Mouse (Mus musculus) stomach, embryonic 16.5 days (tissue): ENCODE results near the gene Fnbp4. TPM values are rescaled to one million over a fixed set of nuclear protein-coding genes. Genes with fewer than 3 reads are reported as not detected.
"Not testable (repeated sequence)": the region's sequence is repeated elsewhere in the genome, so short reads cannot be mapped to it uniquely, and the experiment has no call there.

Experiments used
- ATAC-seq: fragments of 200-750 bp; cut with Nextera tagmentation; 2 replicates; pipeline ENCODE4 v1.8.0; 2017; ENCODE audit warnings: moderate number of reproducible peaks, moderate TSS enrichment; ENCODE audit not compliant: insufficient read depth, low FRiP score
- H3K27ac ChIP-seq: fragments of 300-500 bp; sonication (generic); 2 replicates; pipeline ENCODE4 v1.5.1; 2014; ENCODE audit warnings: low read length
- H3K27me3 ChIP-seq: fragments of 300-500 bp; sonication (generic); 2 replicates; pipeline ENCODE4 v1.6.1; 2014; ENCODE audit warnings: low read length, control low read depth, mixed read lengths; ENCODE audit not compliant: control insufficient read depth, insufficient read depth
- H3K36me3 ChIP-seq: fragments of 300-500 bp; sonication (generic); 2 replicates; pipeline ENCODE4 v1.6.1; 2014; ENCODE audit warnings: low read length; ENCODE audit not compliant: control insufficient read depth, insufficient read depth
- H3K4me1 ChIP-seq: fragments of 300-500 bp; sonication (generic); 2 replicates; pipeline ENCODE4 v1.6.1; 2014; ENCODE audit warnings: low read length, control low read depth, mixed read lengths; ENCODE audit not compliant: control insufficient read depth, insufficient read depth
- H3K4me2 ChIP-seq: fragments of 300-500 bp; sonication (generic); 2 replicates; pipeline ENCODE4 v1.6.1; 2014; ENCODE audit warnings: low read depth, low read length, mixed read lengths
- H3K4me3 ChIP-seq: fragments of 300-500 bp; sonication (generic); replicated peaks from 2 replicates; pipeline ENCODE4 v1.5.1; 2014; ENCODE audit warnings: mild to moderate bottlenecking, low read length
- H3K9ac ChIP-seq: fragments of 300-500 bp; sonication (generic); 2 replicates; pipeline ENCODE4 v1.6.1; 2014; ENCODE audit warnings: low read length
- H3K9me3 ChIP-seq: fragments of 300-500 bp; sonication (generic); replicated peaks from 2 replicates; pipeline ENCODE4 v1.6.1; 2016; ENCODE audit warnings: low read length, control low read depth; ENCODE audit not compliant: control insufficient read depth
- WGBS: fragments of 180-500 bp; shearing (Covaris S2); extraction: QIAGEN DNeasy Blood & Tissue Kit; methylation state at CpG from one replicate; pipeline ENCODE4 v1.1.7; 2014; 5-methylcytosine and 5-hydroxymethylcytosine counted together
- polyA plus RNA-seq: library from polyadenylated mRNA; unstranded; fragments of >200 nt; fragmentation: Nextera tagmentation; extraction: Ambion mirVana; gene quantifications from 2 replicates; pipeline ENCODE4 v1.2.1, GENCODE M21; 2015

Fnbp4 gene
- polyA plus RNA-seq, 1 experiment from 2014 or later = 82.3 TPM

DNA sequence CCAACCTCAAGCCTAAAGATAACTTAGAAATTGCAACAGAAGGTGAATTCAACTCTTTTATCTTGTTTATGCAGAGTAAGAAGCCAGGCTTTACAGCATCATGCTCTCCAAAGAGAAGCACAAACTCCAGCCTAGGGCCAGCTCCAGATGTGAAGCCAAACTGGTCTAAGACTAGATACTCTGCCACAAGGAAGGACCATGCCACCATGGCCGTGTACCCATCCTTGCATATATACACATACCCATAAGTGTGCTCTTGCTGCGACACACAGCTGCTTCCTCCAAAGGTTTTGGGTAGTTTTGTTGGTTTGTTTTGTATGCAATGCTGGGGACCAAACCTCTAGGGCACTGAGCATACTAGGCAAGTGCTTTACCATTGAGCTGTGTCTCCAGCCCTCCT is 70.1 kb downstream of the Fnbp4 start:
- Histone ChIP-seq H3K27me3 (no peaks in the 10 kb centered on the region), H3K4me3 (no peak overlapping the region), H3K27ac (no peak overlapping the region), H3K36me3 (no peaks in the 10 kb centered on the region), H3K4me1 (no peaks in the 10 kb centered on the region), H3K9me3 (no peaks in the 10 kb centered on the region), H3K4me2 (no peak overlapping the region), H3K9ac (no peak overlapping the region)
- WGBS = 83% methylated on average over 2 of the region's 2 CpGs
- ATAC-seq = no peak

DNA sequence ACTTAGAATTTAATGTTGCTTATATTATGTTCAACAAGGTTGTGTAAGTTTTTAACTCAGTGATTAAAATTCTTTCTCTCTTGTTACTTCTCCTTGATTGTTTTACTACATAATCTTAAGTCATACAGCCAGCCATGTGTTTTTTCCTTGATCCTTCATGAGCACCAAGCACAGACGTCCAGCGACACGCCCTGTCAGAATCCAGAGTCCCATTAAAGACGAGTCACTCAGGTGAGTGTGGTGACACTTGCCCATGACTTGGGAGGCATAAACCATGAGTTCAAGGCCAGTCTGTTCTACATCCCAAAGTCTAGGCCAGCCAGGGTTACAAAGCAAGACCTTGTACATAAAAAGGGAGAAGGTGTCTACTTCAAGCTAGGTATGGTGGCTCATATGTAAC is 71.0 kb downstream of the Fnbp4 start:
- Histone ChIP-seq H3K9ac (no peak overlapping the region), H3K9me3 (no peaks in the 10 kb centered on the region), H3K4me3 (no peak overlapping the region), H3K27ac (no peak overlapping the region), H3K27me3 (no peaks in the 10 kb centered on the region), H3K4me2 (no peak overlapping the region), H3K4me1 (no peaks in the 10 kb centered on the region), H3K36me3 (no peaks in the 10 kb centered on the region)
- ATAC-seq = no peak
- WGBS = 72% methylated on average over 4 of the region's 4 CpGs

DNA sequence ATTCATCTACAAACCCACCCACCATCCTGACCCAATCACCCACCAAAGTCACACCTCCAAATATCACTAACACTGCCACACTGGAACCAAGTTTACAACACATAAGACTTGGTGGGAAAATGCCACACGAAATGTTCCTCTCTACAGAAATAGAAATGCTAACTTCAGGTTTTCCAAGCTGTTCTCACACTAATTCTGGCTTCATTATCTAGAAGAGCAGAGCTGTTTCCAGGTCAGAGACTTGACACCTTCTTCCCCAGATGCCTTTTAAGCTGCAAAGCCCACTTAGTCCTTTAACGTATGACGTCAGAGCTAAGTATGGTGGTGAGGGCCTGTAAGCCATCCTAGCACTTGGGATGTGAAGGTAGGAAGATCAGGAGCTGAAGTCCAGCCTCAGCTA is 73.5 kb downstream of the Fnbp4 start:
- H3K27me3 ChIP-seq = no peaks in the 10 kb centered on the region
- no peak for ATAC-seq

DNA sequence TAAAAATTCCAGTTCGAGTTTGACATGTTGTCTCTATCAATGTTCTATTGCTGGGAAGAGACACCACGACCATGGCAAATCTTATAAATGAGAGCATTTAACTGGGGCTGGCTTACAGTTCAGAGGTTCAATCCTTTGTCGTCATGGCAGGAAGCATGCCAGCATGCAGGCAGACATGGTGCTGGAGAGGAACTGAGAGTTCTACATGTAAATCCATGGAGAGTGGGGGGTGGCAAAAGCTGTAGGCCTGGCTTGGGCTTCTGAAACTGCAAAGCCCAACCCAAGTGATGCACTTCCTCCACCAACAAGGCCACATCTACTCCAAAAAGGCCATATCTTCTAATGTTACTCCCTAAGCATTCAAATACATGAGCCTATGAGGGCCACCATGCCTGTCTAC is 75.7 kb downstream of the Fnbp4 start:
- no peak for ATAC-seq
- Histone ChIP-seq H3K36me3 (no peaks in the 10 kb centered on the region), H3K4me1 (no peaks in the 10 kb centered on the region), H3K4me3 (no peak overlapping the region), H3K9ac (no peak overlapping the region), H3K4me2 (no peak overlapping the region), H3K27me3 (no peaks in the 10 kb centered on the region), H3K27ac (no peak overlapping the region), H3K9me3 (no peaks in the 10 kb centered on the region)
- 89% methylated on average over 3 of the region's 3 CpGs for WGBS

More for the DNA sequence above, 73.5 kb downstream of the Fnbp4 start:
- no peak overlapping the region for H3K4me2 ChIP-seq
- 91% methylated on average over 3 of the region's 3 CpGs for WGBS
- no peak overlapping the region for H3K9ac ChIP-seq
- no peaks in the 10 kb centered on the region for H3K36me3 ChIP-seq
- no peak overlapping the region for H3K27ac ChIP-seq
- H3K4me1 ChIP-seq = no peaks in the 10 kb centered on the region
- no peaks in the 10 kb centered on the region for H3K9me3 ChIP-seq
- H3K4me3 ChIP-seq = no peak overlapping the region

DNA sequence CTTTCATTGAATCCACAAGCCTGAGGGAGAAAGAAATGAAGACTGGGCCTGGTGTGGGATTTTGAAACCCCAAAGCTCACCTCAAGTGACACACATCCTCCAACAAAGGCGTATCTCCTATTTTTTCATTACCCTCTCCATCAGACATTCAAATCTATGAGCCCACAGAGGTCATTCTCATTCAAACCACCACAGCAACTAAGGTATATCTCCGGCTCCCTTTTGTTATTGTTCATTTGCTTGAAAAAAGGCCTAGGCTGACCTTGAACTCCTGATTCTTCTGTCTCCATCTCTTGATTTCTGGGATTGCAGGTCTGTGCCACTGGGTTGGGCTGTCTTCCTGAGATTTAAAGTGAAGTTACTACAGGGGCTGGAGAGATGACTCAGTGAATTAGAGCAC is 77.8 kb downstream of the Fnbp4 start:
- H3K36me3 ChIP-seq = no peaks in the 10 kb centered on the region
- H3K9me3 ChIP-seq = no peaks in the 10 kb centered on the region
- no peak overlapping the region for H3K9ac ChIP-seq
- no peak overlapping the region for H3K27ac ChIP-seq
- no peak for ATAC-seq
- no peaks in the 10 kb centered on the region for H3K4me1 ChIP-seq
- H3K4me3 ChIP-seq = no peak overlapping the region
- WGBS = 93% methylated on average over 2 of the region's 2 CpGs
- no peak overlapping the region for H3K4me2 ChIP-seq
- no peaks in the 10 kb centered on the region for H3K27me3 ChIP-seq

DNA sequence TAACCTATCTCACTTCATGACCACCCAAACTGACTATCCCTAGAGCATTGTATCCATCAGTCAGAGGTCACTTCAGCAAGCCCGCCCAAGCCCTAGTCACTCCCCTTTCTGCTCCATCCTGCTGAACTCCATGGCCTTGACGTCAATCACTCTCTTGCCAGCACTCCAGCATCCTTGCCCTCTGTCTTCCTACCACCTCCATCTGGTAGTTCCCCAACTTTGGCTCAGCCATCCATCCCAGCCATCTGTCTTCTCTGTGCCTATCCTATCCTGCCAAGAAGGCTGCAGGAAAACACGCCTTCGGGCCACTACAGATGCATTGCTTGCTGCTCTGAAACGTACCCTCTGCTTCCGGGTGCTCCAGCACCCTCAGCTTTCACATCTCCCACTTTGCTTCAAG is 78.6 kb downstream of the Fnbp4 start:
- no peak for ATAC-seq
- Histone ChIP-seq H3K27me3 (no peaks in the 10 kb centered on the region), H3K4me2 (no peak overlapping the region), H3K4me1 (no peaks in the 10 kb centered on the region), H3K9me3 (no peaks in the 10 kb centered on the region), H3K36me3 (no peaks in the 10 kb centered on the region), H3K4me3 (no peak overlapping the region), H3K9ac (no peak overlapping the region), H3K27ac (no peak overlapping the region)
- WGBS = 79% methylated on average over 6 of the region's 6 CpGs

DNA sequence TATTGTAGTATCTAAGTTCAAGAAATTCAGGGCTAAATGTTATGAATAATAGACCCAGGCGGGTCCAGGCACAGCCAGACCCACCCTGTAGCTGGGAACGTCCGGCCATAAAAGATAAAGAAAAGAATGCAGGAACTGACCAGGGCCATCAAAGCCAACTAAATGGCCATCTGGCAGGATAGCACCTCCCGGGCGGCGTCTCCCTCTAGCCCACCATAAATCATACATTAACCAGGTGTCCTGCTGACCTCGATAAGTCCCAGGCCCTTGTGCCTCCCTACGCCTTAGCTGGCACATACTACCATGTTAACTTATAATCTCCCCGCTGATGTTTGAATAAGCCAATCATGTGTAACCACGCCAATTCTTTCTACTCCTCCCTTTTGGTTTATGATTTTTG is 79.4 kb downstream of the Fnbp4 start:
- not testable (repeated sequence) for H3K9me3 ChIP-seq, H3K27ac ChIP-seq, H3K9ac ChIP-seq, H3K4me1 ChIP-seq, H3K36me3 ChIP-seq, H3K4me3 ChIP-seq, H3K4me2 ChIP-seq, ATAC-seq, H3K27me3 ChIP-seq
- 53% methylated on average over 10 of the region's 10 CpGs for WGBS

DNA sequence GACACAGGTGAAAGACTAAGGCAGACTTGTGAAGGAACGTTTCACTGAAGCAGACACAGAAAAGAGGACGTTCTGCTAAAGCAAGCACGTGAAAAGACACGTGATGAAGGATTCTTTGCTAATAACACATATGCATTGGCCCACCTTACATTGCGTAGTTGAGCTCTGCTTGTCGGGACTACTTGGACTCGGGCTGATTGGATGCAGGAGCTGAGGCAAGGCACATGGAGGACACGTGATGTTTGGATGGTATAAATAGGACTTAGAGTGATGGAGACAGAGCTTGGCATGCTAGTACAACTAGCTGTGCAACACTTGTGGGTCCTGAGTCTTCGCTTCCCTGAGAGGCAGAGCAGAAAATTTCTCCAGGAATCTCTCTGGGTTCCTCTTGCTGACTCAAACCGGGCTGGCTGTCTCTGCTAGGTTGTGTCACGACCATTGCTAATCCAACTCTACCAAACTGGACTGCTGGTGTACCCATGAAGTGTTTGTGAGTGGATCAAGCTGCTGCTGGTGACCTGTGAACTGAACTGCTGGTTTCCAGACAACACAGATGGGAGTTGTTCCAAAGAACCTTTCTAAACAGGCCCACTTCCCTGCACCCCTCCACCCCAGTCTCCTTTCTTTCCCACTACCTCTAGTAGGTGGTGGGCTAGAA is 80.5 kb downstream of the Fnbp4 start:
- H3K27me3 ChIP-seq = no peaks in the 10 kb centered on the region
- H3K9me3 ChIP-seq = no peaks in the 10 kb centered on the region
- no peaks in the 10 kb centered on the region for H3K36me3 ChIP-seq
- H3K9ac ChIP-seq = no peak overlapping the region
- no peak overlapping the region for H3K4me3 ChIP-seq
- no peak for ATAC-seq
- H3K27ac ChIP-seq = no peak overlapping the region
- WGBS = 78% methylated on average over 11 of the region's 11 CpGs
- H3K4me2 ChIP-seq = no peak overlapping the region
- H3K4me1 ChIP-seq = no peaks in the 10 kb centered on the region

DNA sequence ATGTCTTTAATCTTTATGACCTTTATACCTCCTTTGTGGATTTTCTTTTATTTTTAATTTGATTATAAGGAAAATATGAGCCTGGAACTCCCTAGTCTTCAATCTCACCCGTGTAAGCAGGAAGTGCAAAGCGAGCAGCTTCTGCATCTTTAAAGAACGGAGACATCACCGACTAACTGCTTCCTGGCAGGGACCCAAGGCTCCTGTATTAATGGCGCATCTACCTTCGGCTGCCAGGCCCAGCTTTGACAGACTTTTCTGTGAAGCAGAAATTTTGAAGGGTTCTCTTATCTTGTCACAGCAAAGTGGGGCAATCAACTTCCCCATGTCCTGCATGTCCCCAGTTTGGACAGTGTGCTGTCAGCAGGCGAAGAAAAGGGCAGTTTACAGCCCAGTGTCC is 83.6 kb downstream of the Fnbp4 start:
- Histone ChIP-seq H3K4me2 (no peak overlapping the region), H3K4me3 (no peak overlapping the region), H3K27ac (no peak overlapping the region), H3K9me3 (no peaks in the 10 kb centered on the region), H3K27me3 (no peaks in the 10 kb centered on the region), H3K4me1 (no peaks in the 10 kb centered on the region), H3K9ac (no peak overlapping the region), H3K36me3 (no peaks in the 10 kb centered on the region)
- ATAC-seq = no peak
- WGBS = 48% methylated on average over 7 of the region's 7 CpGs
